Mouse (Mus musculus) NIH3T3 (cell line): ENCODE measurements around the gene Skint8.
"Not testable (repeated sequence)": the region's sequence is repeated elsewhere in the genome, so short reads cannot be mapped to it uniquely, and the experiment has no call there.

Source experiments
- DNase-seq: peaks from one replicate; pipeline ENCODE4 v3.0.0-alpha.2; 2012; ENCODE audit warnings: low read depth

Skint8 gene

DNA sequence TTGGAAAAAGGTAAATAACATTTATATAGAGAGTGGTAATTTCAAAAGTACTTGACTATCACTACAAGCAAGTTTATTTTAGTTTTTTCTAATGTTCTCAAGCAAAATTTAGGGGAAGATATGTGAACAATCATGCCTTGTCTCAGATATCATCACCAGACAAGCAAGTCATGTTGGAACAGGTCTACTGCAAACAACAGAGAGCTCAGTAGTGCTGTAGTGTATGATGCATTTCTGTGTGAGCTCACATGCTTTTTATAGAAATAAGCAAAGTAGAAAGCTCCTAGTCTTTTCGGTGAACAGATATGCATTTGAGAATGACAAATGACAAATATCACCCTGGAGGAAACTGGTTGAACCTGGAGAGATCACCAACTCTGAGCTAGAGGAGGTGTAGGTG is at the start of gene Skint8:
TSS of gene Skint8 (plus strand) at position 301 of the 400 bp plus-strand sequence.
- no peak for DNase-seq

DNA sequence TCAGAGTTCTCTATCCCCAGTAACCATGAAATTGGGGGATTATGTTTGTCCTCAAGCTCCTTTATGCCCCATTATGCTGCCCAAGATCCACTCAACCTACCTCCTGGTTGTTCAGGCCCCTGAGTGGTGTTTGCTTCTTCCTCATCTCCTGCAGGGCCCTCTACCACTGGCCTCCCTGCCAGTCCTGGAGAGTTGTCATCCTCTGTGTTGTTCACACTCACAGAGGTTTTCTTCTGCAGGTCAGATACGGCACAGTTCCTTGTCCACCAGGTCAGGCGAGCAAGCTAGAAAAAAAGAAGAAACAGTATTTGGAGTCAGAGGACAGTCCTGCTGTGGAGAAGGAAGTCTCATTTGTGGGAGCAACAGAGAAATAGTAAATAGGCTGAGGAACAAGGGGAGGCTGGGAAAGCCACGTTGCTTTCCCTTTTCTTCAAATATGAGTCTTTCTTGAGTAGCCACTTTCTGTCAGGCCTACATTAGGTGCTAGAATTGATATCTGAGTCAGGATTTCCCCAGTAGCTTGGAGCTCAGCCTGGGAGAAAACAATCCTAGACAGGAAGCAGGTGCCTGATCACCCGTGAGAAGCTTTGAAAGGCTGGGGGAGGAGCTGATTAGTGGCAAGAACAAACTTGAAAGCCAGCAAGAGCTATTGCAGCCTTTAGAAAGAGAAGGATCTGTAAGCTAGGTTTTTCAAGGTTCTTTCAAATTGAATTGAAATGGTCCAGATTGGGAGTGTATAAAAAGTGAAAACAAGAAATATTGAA is 38.9 kb upstream of the Skint8 start:
- no peak for DNase-seq

DNA sequence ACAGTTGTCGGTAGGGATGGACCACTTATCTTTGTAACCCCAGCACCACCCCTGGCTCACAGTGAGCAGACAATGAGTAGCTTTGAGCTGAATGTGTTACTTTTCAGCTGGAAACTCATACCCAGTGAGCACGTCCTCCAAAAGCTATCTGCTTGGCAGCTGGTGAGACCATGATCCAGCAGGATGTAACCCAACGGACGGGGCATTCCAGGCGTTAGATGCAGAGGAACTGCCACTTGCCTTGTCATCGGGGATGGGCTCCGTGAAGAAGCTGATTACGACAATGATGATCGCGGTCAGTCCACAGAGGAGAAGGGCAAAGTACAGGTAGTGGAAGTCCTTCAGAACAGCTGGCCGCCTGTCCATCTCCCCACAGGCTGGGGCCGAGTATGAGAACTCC is 35.6 kb upstream of the Skint8 start:
- DNase-seq: no peak

DNA sequence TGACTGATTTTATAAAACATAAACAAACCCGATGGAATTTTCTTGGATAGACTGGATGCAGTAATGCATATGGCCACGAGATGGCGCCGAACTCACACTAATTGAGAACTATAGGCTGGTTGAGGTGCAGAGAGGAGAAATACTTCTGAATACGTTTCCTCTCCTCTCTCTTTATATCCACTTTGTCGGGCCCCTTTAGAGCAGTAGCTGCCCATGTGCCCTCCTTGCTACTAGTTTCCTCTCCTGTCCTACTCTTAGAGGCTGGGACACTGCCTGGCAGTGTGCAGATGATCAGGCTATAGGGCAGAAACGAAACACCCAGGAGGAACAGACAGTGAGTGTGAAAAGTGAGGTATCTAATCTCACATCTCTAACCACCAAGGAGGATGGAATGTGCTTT is 33.2 kb upstream of the Skint8 start:
- DNase-seq: peak; percentile 94

DNA sequence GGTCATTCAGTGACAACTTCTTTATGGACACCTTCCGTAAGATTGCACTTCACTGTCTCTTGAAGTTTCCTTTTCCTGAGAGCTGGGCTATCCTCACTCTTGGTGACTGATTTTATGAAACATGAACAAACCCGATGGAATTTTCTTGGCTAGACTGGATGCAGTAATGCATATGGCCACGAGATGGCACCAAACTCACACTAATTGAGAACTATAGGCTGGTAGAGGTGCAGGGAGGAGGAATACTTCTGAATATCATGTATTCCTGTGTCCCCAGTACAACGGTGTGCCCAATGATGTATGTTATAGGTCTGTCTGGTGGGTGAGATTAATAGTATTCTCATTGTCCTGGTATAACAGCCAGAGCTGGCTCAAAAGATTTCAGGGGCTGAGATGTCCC is 32.6 kb upstream of the Skint8 start:
- DNase-seq: peak; percentile 95

DNA sequence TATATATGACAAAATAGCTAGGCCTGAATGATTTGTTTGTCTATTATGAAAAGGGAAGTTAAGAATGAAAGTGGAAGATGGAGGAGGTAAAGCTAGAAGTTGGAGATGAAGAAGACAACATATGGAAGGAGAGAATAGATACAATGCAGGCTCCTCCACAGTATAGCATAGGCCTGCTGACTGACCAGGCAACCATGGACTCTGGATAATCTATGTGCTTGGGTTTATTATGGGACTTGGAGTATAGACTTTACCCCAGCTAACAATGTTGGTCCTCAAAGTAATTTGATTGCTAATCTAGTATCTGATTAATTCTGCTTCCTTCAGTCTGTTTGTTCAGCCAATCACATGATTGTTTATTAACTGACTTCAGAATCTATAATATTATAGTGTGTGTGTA is 27.1 kb upstream of the Skint8 start:
- DNase-seq: no peak

DNA sequence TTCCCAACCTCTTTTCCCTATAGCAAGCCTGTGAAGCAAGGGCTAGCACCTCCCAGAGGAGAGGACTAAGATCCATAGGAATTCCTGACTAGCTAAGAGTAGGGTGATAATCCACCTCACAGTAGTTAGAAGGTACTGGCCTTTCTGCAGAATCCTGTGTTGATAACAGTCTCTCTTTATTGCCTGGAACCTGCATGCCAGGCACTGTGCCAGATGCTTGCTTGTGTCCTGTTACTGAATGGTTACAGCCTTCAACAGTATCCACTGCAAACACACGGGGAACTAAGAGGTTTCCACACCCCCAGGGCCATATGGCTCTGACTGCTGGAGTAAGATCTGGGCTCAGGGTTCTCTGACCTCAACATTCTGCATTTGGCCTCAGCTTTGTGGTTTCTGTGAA is 21.4 kb upstream of the Skint8 start:
- DNase-seq: peak; percentile 38

DNA sequence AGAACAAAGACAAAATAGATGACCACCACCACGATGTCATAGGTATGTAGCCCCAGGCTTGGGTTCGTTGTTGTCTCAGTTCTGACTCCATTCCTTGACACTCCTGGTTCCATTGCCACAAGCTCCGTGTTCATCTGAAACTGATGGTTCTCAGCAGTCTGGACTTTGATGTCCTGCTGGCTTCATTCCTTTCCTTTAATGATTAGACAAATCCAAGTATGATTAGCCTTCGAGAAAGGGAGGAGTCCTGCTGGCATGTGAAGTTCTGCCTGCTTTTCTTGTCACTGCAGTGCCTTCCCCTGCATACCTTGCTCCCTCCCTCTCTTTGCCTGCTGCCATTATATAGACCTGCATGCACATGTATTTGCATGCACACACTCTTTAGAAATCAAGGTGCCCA is 20.6 kb upstream of the Skint8 start:
- no peak for DNase-seq

DNA sequence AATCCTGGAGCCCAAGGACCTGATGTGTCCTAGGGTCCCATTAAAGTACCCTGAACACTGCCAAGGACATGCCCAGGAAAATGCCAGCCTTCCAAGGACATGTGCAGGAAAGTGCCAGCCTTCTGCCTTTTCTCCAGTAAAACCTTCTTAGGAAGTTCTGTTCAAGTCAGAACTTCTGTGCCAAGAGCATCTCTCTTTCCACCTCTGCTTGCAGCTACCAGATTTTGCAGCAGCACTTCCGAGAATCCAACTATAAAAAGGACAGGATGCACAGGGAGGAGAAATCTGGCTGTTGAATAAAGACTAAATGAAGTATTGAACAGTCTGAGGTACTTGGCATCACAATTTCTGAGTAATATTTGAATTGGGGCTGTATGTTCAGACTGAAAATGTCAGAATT is 18.7 kb upstream of the Skint8 start:
- DNase-seq: not testable (repeated sequence)

DNA sequence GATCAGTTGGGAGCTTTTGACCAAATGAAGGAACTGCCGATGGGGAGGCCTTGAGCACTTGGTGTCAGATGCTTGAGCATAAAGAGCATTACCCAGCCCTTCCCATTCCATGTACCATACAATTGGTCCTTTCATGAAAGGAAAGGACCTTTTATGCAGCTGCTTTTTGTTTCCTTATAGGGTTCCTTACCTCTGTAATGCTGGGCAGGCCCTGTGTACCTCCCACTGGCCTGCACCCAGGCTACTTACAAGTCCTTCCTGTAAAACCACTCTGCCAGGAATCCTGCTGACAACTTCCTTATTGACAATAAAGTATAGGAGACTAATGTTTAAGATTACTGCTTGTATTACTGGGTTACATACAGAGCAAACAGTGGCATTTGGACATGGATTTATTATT is 17.7 kb upstream of the Skint8 start:
- no peak for DNase-seq

DNA sequence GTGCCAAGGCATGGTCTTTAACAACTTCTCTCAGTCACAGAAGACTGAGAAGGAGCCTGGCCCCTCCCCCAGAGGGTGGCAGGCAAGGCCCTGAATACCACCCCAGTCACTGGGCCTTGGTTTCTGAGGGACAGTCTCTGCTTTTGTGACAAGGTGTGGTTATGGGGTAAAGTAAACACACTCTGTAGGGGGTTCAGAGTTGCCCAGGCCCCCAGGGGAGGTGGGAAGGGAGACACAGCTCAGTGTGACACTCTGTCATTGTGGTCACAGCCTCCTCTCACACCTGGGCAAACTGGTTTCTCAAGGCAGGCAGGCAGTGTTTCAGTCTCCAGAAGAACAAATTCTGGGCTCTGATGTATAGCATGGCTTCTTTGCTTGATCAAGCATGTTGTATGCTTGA is 16.4 kb upstream of the Skint8 start, which contains the start of gene Slc5a9:
TSS of gene Slc5a9 (minus strand) at position 144 of the 400 bp plus-strand sequence.
- DNase-seq: no peak

DNA sequence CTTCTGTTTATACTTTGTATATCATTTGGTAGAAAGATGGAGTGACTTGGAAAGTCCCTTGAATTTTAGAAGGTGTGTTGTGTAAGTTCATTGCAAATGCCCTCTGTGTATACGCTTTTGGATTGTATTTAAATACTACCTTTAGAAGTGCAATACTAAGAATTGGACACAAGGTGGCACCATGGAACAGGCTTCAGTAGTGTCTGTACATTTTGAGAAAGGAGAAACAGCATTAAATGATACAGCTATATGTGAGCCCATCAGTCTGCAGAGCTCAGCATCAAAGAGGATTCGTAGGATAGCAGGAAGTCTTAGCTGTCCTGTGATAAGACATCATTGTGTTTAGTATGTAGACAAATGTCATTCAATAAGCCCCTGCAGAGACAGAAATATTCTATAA is 11.3 kb upstream of the Skint8 start:
- peak; percentile 90 for DNase-seq

DNA sequence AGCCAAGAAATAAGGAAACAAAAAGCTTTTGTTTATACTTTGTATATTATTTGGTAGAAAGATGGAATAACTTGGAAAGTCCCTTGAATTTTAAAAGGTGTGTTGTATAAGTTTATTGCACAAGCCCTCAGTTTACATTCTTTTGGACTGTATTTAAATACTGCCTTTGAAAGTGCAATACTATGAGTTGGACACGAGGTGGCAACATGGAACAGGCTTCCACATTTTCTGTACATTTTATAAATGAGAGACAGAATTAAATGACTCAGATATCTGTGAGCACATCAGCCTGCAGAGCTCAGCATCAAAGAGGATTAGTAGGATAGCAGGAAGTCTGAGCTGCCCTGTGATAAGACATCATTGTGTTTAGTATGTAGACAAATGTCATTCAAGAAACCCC is 42.1 kb downstream of the Skint8 start:
- peak; percentile 77 for DNase-seq

DNA sequence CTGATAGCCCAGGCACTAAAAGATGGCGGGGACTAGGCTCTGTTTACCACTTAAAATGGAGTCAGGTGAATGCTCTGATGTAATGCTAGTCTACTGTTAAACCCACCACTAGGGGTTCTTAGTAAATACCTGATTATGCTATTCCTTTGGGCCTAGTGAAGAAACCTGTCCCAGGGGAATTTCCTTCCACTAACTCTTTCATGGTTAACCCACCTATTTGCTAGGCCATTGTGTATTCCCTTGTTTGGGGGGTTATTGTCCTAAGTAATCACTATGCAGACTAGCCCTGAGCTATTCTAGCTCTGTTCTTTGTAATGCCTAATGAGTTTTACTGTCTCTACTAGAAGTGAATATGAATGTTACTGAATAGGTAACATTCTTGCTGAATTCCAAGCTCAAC is 44.0 kb downstream of the Skint8 start:
- not testable (repeated sequence) for DNase-seq

DNA sequence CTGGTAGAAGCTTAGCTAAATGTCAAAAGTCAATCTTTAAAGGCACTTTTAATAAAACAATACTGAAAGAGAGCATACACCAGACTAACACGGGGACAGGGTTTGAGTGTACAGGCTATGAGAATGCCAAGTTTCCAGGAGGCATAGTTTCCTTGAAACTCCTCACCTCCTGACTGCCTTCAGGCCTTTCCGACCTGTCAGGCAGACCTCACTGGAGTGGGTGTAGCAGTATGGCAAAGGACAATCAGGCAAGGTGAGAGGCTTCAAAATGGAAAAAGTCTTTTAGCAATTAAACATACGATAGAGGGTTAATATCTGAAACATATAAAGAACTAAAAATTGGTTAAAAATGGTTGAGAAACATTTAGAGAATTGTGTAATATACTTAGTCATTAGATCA is 44.5 kb downstream of the Skint8 start:
- DNase-seq: no peak

DNA sequence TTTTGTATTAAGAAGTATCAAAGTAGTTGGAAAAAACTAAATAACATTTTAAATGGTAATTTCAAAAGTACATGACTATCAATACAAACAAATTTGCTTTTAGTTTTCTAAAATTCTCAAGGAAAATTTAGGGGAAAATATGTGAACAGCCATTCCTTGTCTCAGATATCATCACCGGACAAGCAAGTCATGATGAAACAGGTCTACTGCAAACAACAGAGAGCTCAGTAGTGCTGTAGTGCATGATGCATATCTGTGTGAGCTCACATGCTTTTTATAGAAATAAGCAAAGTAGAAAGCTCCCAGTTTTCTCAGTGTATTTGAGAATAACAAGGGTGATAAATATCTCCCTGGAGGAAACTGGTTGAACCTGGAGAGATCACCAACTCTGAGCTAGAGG is 53.4 kb downstream of the Skint8 start, which contains the start of gene Skint7:
TSS of gene Skint7 (plus strand) at position 301 of the 400 bp plus-strand sequence.
- DNase-seq: no peak
